Mouse (Mus musculus): ENCODE results near the gene Lrrc17. TPM values are rescaled to one million over a fixed set of nuclear protein-coding genes. Genes with fewer than 3 reads are reported as not detected.

The Lrrc17 gene
- polyA plus RNA-seq, 1 experiment from 2014 or later: 61.1 TPM

DNA sequence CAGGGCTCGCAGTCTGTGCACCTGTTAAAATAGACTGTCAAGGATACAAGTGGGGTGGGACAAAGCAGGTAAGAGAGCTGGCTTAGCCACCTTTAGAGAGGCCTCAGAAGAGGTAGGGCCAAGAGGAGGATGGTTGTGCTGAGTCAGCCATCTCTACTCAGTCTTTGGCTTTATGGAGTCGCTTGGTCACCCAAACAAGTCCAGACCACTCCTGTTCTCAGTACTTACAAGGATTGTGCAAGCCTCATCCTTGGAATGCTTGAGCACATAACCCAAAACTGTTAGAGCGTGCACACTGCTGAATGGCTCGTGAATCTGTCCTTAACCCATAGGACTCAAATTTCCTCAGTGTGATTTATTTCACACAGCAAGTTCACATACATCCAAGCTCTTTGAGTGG lies 10.3 kb downstream of the Lrrc17 start:
- WGBS: 73% methylated on average over 4 of the region's 4 CpGs
- ATAC-seq (ENCODE audit: low read depth): peak; percentile 36
- no peak overlapping the region for H3K4me2 ChIP-seq (ENCODE audit: low read depth, low read length)
- H3K4me1 ChIP-seq (replicated peaks; ENCODE audit: control insufficient read depth, insufficient read depth, low read length): 0 out of 2 replicates have a peak, but pooled peaks cover 3% of the 10 kb centered on the region
- H3K36me3 ChIP-seq (ENCODE audit: control insufficient read depth, insufficient read depth, low read length): no peaks in the 10 kb centered on the region
- no peak overlapping the region for H3K27ac ChIP-seq (ENCODE audit: low read length)
- no peaks in the 10 kb centered on the region for H3K9me3 ChIP-seq (ENCODE audit: control insufficient read depth, low read length)
- no peaks in the 10 kb centered on the region for H3K27me3 ChIP-seq (ENCODE audit: control insufficient read depth, insufficient read depth, low read depth, low read length)
- H3K4me3 ChIP-seq (ENCODE audit: low read length): no peak overlapping the region
- no peak overlapping the region for H3K9ac ChIP-seq (ENCODE audit: low read length)

DNA sequence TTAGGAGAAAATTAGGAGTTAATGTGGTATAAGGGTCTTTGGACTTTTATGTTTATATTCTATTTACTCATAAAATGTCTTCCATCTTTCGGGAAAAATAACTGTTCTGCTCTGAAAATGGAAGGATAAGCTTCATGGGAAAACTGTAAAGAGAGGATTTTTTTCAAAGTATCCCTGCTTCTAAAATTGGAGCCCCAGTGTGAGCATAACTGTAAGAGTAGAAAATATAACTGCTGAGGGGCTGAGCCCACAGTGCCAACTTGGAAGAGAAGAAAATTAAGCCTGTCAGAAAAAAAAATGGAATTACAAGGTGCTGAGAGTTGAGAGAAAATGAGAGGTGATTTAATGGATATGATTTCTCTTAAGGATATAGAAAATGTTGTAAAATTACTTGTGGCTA lies 11.4 kb downstream of the Lrrc17 start:
- H3K9me3 ChIP-seq (ENCODE audit: control insufficient read depth, low read length): no peaks in the 10 kb centered on the region
- H3K4me2 ChIP-seq (ENCODE audit: low read depth, low read length): no peak overlapping the region
- H3K27ac ChIP-seq (ENCODE audit: low read length): no peak overlapping the region
- 0 out of 2 replicates have a peak, but pooled peaks cover 3% of the 10 kb centered on the region for H3K4me1 ChIP-seq (replicated peaks; ENCODE audit: control insufficient read depth, insufficient read depth, low read length)
- no peak overlapping the region for H3K4me3 ChIP-seq (ENCODE audit: low read length)
- ATAC-seq (ENCODE audit: low read depth): no peak
- H3K27me3 ChIP-seq (ENCODE audit: control insufficient read depth, insufficient read depth, low read depth, low read length): no peaks in the 10 kb centered on the region
- 80% methylated on average over 1 of the region's 1 CpGs for WGBS
- no peaks in the 10 kb centered on the region for H3K36me3 ChIP-seq (ENCODE audit: control insufficient read depth, insufficient read depth, low read length)
- no peak overlapping the region for H3K9ac ChIP-seq (ENCODE audit: low read length)

DNA sequence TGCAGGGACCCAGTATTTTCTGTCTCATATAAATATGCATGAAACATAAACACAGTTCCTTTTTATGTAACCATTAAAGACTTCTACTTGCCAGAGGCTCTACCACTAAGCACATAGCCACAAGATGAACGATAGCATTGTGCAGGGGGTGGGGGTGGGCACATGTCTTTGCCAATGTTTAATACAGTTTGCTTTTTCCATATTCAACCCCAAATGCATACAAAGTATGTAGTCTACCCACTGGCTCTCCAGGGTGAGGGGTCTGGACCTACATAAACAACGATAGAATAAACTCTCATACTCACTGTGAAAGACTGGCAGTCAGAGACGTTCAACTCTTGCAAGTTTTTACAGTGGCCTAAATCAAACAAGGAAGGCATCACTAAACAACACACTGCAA lies 13.1 kb downstream of the Lrrc17 start:
- Histone ChIP-seq H3K4me1 (replicated peaks; ENCODE audit: control insufficient read depth, insufficient read depth, low read length) (0 out of 2 replicates have a peak, but pooled peaks cover 3% of the 10 kb centered on the region), H3K27ac (ENCODE audit: low read length) (no peak overlapping the region), H3K9me3 (ENCODE audit: control insufficient read depth, low read length) (no peaks in the 10 kb centered on the region), H3K27me3 (ENCODE audit: control insufficient read depth, insufficient read depth, low read depth, low read length) (no peaks in the 10 kb centered on the region), H3K4me2 (ENCODE audit: low read depth, low read length) (no peak overlapping the region), H3K9ac (ENCODE audit: low read length) (no peak overlapping the region), H3K4me3 (ENCODE audit: low read length) (no peak overlapping the region), H3K36me3 (ENCODE audit: control insufficient read depth, insufficient read depth, low read length) (no peaks in the 10 kb centered on the region)
- WGBS: 41% methylated on average over 3 of the region's 3 CpGs
- ATAC-seq (ENCODE audit: low read depth): peak; percentile 24; the same call in 1 of the 2 replicates

DNA sequence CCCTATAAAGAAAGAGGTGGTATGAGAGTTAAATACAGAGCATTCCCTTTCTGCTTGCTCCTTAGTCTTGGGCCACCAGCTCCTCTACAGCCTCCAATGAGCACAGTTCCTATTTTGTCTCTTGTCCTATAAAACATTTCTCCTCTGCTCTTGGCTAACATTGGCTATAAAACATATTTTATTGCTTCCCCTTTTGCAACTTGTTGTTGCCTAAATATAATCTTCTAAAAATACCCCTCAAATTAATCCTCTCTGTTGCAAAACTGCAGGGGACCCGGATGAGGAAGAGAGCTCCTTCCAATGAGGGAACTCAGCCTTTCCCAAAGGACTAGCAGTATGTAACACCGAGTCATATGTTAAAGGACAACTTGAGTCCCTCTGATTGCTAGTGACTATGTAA lies 20.6 kb downstream of the Lrrc17 start:
- Histone ChIP-seq H3K36me3 (ENCODE audit: control insufficient read depth, insufficient read depth, low read length) (no peaks in the 10 kb centered on the region), H3K9me3 (ENCODE audit: control insufficient read depth, low read length) (no peaks in the 10 kb centered on the region), H3K4me1 (replicated peaks; ENCODE audit: control insufficient read depth, insufficient read depth, low read length) (peaks cover 3% of the 10 kb centered on the region; the same call in 1 of the 2 replicates), H3K4me3 (ENCODE audit: low read length) (no peak overlapping the region), H3K9ac (ENCODE audit: low read length) (no peak overlapping the region), H3K27me3 (ENCODE audit: control insufficient read depth, insufficient read depth, low read depth, low read length) (no peaks in the 10 kb centered on the region), H3K27ac (ENCODE audit: low read length) (no peak overlapping the region), H3K4me2 (ENCODE audit: low read depth, low read length) (no peak overlapping the region)
- ATAC-seq (ENCODE audit: low read depth): no peak
- WGBS: 71% methylated on average over 2 of the region's 2 CpGs

DNA sequence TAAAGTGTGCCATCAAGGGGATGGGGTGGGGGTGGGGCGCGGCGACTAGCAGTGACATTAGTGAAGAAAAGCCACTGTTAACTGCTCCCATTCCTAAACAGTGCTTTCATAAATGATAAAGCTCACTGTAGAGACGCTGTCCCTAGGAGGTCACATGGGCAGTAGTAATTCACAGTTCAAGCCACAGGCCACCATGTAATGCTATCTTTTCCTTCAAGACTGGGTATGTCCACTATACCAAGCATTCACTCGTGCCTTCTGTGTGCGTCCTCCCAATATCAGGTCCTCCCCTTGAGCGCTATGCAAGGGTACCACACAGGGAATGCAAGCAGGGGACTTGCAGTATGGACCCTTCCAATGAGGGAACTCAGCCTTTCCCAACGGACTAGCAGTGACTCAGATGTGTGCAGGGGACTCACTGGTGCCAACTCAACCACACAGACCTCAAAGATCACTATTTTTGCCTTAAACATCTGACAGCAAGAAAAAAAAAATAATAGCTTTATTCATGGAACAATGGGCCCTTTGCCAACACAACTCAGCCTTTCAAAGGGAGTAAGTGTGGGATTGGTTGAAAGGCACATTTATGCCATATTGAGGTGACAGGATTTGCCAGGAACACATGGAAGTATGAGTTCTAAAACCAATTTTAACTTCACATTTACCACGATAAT lies 22.2 kb downstream of the Lrrc17 start:
- Histone ChIP-seq H3K9ac (ENCODE audit: low read length) (no peak overlapping the region), H3K27ac (ENCODE audit: low read length) (no peak overlapping the region), H3K9me3 (ENCODE audit: control insufficient read depth, low read length) (no peaks in the 10 kb centered on the region), H3K27me3 (ENCODE audit: control insufficient read depth, insufficient read depth, low read depth, low read length) (no peaks in the 10 kb centered on the region), H3K4me3 (ENCODE audit: low read length) (no peak overlapping the region), H3K4me1 (replicated peaks; ENCODE audit: control insufficient read depth, insufficient read depth, low read length) (peaks cover 3% of the 10 kb centered on the region; the same call in 1 of the 2 replicates), H3K36me3 (ENCODE audit: control insufficient read depth, insufficient read depth, low read length) (no peaks in the 10 kb centered on the region), H3K4me2 (ENCODE audit: low read depth, low read length) (no peak overlapping the region)
- no peak for ATAC-seq (ENCODE audit: low read depth)
- 84% methylated on average over 9 of the region's 9 CpGs for WGBS

DNA sequence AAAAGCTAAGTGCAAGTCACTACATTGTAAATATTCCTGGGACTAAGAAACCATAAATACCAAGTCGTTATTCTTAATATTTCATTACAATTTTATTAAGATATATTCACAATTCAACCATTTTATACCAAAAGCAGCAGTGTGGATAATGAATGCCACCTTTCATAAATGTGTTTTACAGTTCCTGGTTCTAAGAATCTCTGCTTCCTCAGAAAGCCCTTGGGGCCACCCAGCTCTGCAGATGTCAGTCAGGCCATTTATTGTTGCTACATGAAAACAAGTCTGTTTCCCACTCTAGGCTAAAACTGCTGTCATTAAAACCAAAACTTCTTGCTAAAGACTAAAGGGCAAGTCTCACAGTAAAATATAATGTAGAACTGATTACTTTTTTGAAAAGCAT lies 24.4 kb downstream of the Lrrc17 start:
- Histone ChIP-seq H3K9me3 (ENCODE audit: control insufficient read depth, low read length) (no peaks in the 10 kb centered on the region), H3K27me3 (ENCODE audit: control insufficient read depth, insufficient read depth, low read depth, low read length) (no peaks in the 10 kb centered on the region), H3K4me3 (ENCODE audit: low read length) (no peak overlapping the region), H3K27ac (ENCODE audit: low read length) (no peak overlapping the region), H3K4me2 (ENCODE audit: low read depth, low read length) (no peak overlapping the region), H3K36me3 (ENCODE audit: control insufficient read depth, insufficient read depth, low read length) (no peaks in the 10 kb centered on the region), H3K9ac (ENCODE audit: low read length) (no peak overlapping the region), H3K4me1 (replicated peaks; ENCODE audit: control insufficient read depth, insufficient read depth, low read length) (peaks cover 3% of the 10 kb centered on the region; the same call in 1 of the 2 replicates)
- no peak for ATAC-seq (ENCODE audit: low read depth)
- WGBS: 71% methylated on average over 1 of the region's 1 CpGs

DNA sequence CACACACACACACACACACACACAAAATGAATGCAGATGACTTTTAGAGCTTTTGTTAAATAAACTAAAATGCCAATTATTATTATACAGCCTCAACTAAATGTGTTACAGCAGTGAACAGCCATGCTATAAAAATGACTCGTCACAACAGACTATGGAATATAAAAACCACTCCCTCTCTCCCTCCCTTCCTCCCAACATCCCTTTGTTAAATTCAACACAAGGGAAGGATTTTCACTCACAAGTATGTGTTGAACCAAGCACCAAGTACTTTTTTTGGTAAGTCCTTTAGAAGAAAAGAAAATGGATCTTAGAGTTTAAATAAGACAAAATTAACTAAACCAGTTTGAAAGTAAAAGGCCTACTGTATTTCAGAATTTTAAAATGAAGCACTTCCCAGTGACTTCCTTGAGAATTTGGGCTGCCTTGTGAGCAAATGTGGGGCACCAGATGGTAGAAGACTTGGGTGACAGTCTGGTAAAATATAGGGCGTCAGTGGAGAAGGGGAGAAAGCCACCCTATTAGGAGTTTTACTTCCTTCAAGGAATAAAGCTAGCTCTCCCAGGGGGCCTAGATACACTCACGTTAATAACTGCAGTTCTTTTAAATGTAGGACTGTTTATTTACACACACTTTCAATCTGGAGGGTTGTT lies 29.5 kb downstream of the Lrrc17 start:
- Histone ChIP-seq H3K4me2 (ENCODE audit: low read depth, low read length) (no peak overlapping the region), H3K27me3 (ENCODE audit: control insufficient read depth, insufficient read depth, low read depth, low read length) (no peaks in the 10 kb centered on the region), H3K36me3 (ENCODE audit: control insufficient read depth, insufficient read depth, low read length) (no peaks in the 10 kb centered on the region), H3K9me3 (ENCODE audit: control insufficient read depth, low read length) (no peaks in the 10 kb centered on the region), H3K9ac (ENCODE audit: low read length) (no peak overlapping the region), H3K4me1 (replicated peaks; ENCODE audit: control insufficient read depth, insufficient read depth, low read length) (no peaks in the 10 kb centered on the region), H3K4me3 (ENCODE audit: low read length) (no peak overlapping the region), H3K27ac (ENCODE audit: low read length) (no peak overlapping the region)
- no peak for ATAC-seq (ENCODE audit: low read depth)
- 59% methylated on average over 3 of the region's 3 CpGs for WGBS

DNA sequence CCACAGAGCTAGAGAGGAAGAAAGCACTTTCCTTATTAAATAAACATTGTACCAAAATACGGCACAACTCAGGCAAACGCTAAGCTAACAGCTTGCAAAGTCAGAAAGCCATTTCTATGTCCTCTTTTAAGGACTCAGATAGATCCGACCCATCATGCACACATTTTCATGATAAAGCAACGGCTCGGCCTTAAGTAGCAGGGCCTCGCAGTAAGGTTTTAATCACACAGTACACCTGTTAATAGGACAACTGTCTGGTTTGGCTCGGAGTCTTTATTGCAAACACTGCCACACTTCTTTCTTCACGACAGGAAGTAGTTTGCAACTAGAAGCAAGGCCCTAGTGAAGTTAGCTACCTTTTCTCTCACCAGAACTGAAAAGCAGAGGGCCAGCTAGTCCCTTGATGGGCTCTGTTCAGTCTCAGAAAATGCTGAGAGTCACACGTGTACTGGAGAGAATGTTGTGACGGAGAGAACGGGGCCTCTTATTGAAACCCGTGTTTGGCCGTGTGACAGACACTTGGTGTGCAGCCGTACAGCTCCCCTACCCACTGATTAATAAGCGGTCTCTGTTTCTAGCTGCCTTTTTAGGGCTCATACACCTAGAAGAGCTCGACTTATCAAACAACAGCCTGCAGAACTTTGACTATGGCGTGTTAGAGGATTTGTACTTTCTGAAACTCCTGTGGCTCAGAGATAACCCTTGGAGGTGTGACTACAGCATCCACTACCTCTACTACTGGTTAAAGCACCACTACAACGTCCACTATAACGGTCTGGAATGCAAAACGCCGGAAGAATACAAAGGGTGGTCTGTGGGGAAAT lies 31.2 kb downstream of the Lrrc17 start:
- no peak for ATAC-seq (ENCODE audit: low read depth)
- H3K9ac ChIP-seq (ENCODE audit: low read length): no peak overlapping the region
- H3K4me3 ChIP-seq (ENCODE audit: low read length): no peak overlapping the region
- no peaks in the 10 kb centered on the region for H3K4me1 ChIP-seq (replicated peaks; ENCODE audit: control insufficient read depth, insufficient read depth, low read length)
- H3K27me3 ChIP-seq (ENCODE audit: control insufficient read depth, insufficient read depth, low read depth, low read length): no peaks in the 10 kb centered on the region
- no peak overlapping the region for H3K4me2 ChIP-seq (ENCODE audit: low read depth, low read length)
- WGBS: 52% methylated on average over 21 of the region's 21 CpGs
- H3K36me3 ChIP-seq (ENCODE audit: control insufficient read depth, insufficient read depth, low read length): no peaks in the 10 kb centered on the region
- H3K9me3 ChIP-seq (ENCODE audit: control insufficient read depth, low read length): no peaks in the 10 kb centered on the region
- no peak overlapping the region for H3K27ac ChIP-seq (ENCODE audit: low read length)

DNA sequence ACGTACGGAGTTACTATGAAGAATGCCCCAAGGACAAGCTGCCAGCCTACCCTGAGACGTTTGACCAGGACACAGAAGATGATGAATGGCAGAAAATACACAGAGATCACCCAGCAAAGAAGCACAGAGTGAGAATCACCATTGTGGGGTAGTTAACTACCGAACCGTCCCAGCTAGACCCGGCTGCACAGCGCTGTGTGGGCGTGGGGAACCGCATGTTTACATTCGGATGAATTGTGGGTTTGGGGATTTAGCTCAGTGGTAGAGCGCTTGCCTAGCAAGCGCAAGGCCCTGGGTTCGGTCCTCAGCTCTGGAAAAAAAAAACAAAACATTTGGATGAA lies 31.8 kb downstream of the Lrrc17 start:
- Histone ChIP-seq H3K27me3 (ENCODE audit: control insufficient read depth, insufficient read depth, low read depth, low read length) (no peaks in the 10 kb centered on the region), H3K36me3 (ENCODE audit: control insufficient read depth, insufficient read depth, low read length) (no peaks in the 10 kb centered on the region), H3K9me3 (ENCODE audit: control insufficient read depth, low read length) (no peaks in the 10 kb centered on the region), H3K27ac (ENCODE audit: low read length) (no peak overlapping the region), H3K9ac (ENCODE audit: low read length) (no peak overlapping the region), H3K4me2 (ENCODE audit: low read depth, low read length) (no peak overlapping the region), H3K4me3 (ENCODE audit: low read length) (no peak overlapping the region), H3K4me1 (replicated peaks; ENCODE audit: control insufficient read depth, insufficient read depth, low read length) (no peaks in the 10 kb centered on the region)
- no peak for ATAC-seq (ENCODE audit: low read depth)
- WGBS: 76% methylated on average over 13 of the region's 13 CpGs

Data from lung, embryonic 16.5 days (tissue).